Mouse (Mus musculus) urinary bladder, postnatal 25 days (tissue): ENCODE data around the gene Ubxn1.
"Not testable (repeated sequence)": the region's sequence is repeated elsewhere in the genome, so short reads cannot be mapped to it uniquely, and the experiment has no call there.

Source experiments
- DNase-seq: peaks from one replicate; pipeline ENCODE4 v3.0.0; 2022; ENCODE audit warnings: low spot score

The Ubxn1 gene

GRCm38 (mm10) chr19:8871267-8872186, at the start of gene Ubxn1:
TSS of gene Ubxn1 (plus strand) at chr19:8871496.
- DNase-seq, result peak; percentile 92

DNA sequence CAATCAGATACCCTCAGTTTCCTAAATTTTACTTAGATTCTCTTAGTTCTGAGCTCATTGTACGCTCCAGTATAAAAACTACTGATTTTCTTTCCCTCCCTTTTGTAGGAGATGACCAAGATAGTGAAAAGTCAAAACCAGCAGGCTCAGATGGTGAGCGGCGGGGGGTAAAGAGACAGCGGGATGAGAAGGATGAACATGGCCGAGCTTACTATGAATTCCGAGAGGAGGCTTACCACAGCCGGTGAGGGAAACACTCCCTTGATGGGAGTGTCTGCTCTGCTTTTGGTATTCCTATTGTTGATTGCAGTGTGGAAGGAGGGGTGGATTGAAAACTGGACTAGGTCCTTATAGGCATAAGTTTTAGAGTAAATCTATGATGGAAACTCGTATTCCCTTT, 48.6 kb upstream of the Ubxn1 start:
- DNase-seq, result no peak

DNA sequence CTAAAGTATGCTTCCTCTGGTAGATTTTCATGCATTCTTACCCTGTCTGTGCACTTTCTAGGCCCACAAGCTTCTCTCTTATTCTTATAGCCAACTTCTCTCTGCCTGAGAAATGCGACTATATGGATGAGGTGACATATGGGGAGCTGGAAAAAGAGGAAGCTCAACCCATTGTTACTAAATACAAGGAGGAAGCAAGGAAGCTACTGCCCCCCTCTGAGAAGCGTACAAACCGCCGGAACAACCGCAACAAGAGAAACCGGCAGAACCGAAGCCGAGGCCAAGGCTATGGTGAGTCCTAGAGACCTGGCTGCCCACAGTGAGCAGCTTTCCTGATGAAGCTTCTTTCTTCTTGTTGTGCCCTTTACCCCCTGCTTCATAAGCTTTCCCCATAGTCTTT, 41.6 kb upstream of the Ubxn1 start, which contains the start of gene AC129217.1:
TSS of gene AC129217.1 (plus strand) at position 114 of the 400 bp plus-strand sequence.
- no peak for DNase-seq

DNA sequence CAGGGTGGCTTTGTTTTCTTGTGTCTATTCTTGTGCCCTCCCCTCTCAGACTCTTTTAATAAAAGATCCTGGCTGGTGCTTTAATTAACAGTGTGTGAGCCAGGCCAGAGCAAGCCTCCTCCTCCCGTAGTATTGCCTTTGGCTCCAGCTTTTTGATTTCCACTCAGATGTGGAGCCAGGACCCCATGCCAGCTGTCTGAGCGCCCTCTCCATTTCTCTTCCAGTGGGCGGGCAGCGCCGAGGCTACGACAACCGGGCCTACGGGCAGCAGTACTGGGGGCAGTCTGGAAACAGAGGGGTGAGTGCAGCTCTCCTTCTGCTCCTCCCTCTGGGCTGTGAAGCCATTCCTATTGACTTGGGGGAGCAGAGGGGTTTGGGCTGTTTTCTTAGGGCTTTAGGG, 40.6 kb upstream of the Ubxn1 start:
- no peak for DNase-seq

DNA sequence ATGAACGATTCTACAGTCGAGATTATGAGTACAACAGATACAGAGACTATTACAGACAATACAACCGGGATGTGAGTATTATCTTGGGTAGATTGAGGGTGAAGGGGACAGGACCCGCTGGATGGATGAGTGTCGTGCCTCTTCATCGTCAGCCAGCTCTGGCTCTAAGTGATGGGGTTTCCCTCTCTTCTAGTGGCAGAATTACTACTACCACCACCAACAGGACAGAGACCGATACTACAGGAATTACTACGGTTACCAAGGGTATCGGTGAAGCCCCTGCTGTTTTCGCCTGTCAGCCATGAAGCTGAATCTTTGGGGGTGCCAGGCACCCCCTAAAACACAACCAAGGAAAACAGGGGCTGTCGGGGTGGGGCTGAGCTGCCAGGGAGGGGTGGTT, 40.0 kb upstream of the Ubxn1 start:
- no peak for DNase-seq

DNA sequence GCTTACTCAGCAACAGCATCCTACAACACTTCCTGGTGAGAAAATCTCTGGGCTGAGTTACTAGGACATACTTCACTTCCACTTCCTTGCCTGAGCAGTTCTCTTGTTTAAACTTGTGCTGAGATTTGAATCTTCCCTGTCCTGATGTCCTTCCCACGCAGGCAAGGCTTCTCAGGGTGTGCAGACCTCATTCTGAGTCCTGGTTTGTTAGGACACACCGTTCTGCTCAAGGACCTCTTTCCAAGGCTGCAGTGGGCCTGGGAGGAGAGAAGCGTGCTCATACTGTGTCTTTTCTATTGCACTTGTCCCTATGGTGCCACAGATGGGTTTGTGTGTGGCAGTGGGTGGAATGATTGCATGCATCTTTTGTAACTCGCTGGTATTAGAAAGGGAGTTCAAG, 38.3 kb upstream of the Ubxn1 start:
- no peak for DNase-seq

GRCm38 (mm10) chr19:8836327-8836726, 35.0 kb upstream of the Ubxn1 start:
- not testable (repeated sequence) for DNase-seq

- DNase-seq, result peak; percentile 67
Observed at GRCm38 (mm10) chr19:8837251-8837791, 34.0 kb upstream of the Ubxn1 start, which contains the start of gene Bscl2. TSS of gene Bscl2 (plus strand) at chr19:8837467.

- peak; percentile 36 for DNase-seq
Observed at GRCm38 (mm10) chr19:8838041-8838730, 33.1 kb upstream of the Ubxn1 start.

DNA sequence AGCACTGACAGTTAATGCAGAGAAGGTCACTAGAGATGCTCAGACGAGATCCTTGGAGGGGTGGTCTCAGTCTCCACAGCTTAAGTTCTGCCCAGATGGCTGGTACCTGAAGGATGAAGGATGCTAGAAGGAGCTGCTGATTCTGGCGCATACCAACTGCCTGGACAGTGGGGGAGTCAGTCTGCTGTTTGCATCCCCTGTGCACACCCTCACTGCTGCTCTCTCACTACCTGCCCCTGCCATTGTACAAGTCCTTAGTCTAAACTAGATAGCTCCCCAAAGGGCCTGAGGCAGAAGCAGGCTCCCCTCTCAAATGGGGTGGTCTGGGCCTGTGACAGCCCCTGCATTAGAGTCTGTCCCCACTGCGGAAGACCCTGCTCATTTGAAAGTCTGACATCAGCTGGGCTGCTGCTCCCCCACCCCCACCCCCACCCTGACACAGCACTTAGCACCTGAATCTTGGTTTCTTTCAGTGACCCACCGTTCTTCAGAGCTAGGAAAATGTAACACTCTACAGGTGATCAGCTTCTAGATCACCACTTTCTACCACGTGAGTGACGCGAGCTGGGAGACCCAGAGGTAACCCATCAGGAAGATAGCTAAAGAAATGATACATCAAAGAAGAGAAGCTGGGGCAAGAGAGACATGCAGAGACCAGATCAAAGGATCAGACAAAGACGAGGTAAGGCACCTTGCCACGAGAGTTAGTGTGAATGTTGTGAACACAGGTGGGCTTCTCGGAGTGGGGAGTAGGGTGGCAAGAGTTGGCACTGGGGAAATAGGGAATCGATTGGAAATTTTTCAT, 32.0 kb upstream of the Ubxn1 start, which contains the start of gene Gng3:
TSS of gene Gng3 (minus strand) at position 92 of the 805 bp plus-strand sequence.
- DNase-seq, result no peak

GRCm38 (mm10) chr19:8839908-8840791, 31.1 kb upstream of the Ubxn1 start:
- DNase-seq, result peak; percentile 70

- DNase-seq, result no peak
Observed at GRCm38 (mm10) chr19:8841012-8841411, 30.3 kb upstream of the Ubxn1 start.

GRCm38 (mm10) chr19:8842961-8843360, 28.3 kb upstream of the Ubxn1 start:
- DNase-seq, result no peak

GRCm38 (mm10) chr19:8844371-8845129, 26.7 kb upstream of the Ubxn1 start:
- DNase-seq, result peak; percentile 82

GRCm38 (mm10) chr19:8848356-8848755, 22.9 kb upstream of the Ubxn1 start:
- DNase-seq, result no peak

GRCm38 (mm10) chr19:8850402-8850901, 20.8 kb upstream of the Ubxn1 start, which contains the start of gene Lrrn4cl:
TSS of gene Lrrn4cl (plus strand) at chr19:8850768.
- DNase-seq, result no peak

DNA sequence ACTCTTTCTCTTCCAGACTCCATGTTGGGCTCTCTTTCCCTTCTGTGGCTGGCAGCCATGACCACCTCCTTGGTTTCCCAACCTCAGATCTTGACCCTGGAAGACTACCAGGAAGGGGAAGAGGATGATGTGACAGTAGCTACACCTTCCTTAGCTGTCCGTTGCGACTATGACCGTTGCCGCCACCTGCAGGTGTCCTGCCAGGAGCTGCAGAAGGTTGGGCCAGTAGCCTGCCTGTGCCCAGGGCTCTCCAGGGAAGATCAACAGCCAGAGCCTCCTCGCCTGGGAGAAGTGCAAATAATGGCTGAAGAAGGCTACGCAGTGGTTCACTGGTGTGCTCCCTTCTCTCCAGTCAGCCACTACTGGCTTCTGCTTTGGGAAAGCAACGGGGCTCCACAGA, 19.7 kb upstream of the Ubxn1 start:
- DNase-seq, result no peak

DNA sequence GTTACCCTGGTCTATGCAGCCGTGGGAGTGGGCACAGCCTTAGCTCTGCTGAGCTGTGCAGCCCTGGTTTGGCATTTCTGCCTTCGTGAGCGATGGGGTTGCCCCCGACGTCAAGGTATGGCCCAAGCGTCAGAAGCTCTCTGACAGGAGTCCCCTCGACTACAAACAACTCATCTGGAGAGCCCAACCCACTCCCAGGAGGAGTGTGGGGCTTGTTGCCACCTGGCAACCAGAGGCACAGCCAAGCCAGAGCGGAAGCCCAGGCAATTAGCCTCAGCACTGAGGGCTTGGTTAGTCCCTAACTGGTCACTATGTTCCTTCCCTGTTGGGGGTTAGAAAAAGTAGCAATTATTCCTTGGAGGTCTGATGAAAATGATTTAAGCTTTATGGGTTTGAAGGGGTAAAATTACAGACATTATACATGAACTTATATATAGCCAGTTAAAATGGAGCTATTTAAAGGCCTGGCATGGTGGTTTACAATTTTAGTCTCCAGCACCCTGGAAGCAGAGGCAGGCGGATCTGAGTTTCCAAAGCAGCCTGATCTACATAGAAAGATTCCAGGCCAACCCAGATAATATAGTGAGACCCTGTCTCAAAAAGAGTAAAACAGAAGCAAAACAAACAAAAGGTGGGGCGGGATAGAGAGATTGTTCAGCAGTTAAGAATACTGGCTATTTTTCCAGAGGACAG, 18.9 kb upstream of the Ubxn1 start:
- DNase-seq, result no peak

DNA sequence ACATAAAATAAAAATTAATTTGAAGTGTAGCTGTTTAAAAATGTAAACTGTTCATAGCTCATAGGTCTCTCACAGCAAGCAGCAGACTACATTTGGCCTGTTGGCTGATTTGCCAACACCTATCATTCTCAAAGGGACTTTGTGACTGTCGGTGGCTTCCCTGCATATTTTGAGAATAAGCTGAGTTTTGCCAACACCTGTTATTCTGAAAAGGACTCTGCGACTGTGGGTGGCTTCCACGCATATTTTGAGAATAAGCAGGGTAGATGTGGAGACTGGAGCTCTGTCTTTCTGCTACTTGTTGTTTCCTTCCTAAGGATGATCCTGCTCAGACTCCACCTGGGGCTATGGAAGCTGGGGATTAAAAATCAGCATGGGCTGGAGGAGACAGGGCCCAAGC, 18.2 kb upstream of the Ubxn1 start:
- DNase-seq, result no peak
